Mouse (Mus musculus) liver, postnatal 0 days (tissue): ENCODE measurements around the gene Pex7.

Experiments
- CTCF ChIP-seq: sonication (generic); IDR thresholded peaks from 2 replicates; pipeline ENCODE4 v1.5.1; 2016; ENCODE audit warnings: antibody characterized with exemption, low read depth
- EP300 ChIP-seq: IDR thresholded peaks from 2 replicates; pipeline ENCODE4 v1.6.1; 2016; ENCODE audit warnings: antibody characterized with exemption, low read depth, mild to moderate bottlenecking

DNA sequence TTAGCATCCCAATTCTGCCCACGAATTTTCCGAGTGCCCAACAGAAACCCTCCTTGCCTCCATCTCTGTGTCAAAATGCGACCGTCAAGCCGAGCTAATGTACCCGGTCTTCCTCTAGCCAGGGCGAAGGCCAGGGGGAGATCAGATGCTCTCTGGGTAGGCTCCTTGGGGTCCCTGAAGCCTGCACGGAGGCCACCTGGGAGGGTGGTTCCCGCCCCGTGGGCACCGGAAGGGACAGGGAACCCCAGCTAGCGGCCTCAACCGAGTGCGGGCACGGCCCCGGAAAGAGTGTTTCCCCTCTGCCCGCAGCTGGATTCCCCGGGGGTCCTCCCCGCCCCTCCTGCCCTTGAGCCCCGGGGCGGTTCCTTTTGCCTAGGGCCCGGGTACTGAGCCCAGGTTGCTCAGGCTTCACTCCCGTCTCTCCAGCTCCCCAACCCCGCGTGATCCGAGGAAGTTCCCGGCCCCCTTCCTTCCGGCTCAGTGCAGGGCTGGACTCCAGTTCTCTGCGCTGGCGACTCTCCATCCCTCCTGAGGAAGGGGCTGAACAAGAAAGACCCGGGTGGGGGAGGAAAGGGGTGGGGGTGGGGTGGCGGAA is 57.6 kb downstream of the Pex7 start:
- TF ChIP-seq CTCF = no peak
- no peak for TF ChIP-seq EP300
